Mouse (Mus musculus): ENCODE measurements around the gene Rbm15. TPM values are rescaled to one million over a fixed set of nuclear protein-coding genes. Genes with fewer than 3 reads are reported as not detected.

Gene Rbm15
- total and polyA plus RNA-seq, 2 experiments from 2014 or later, result 5.5 to 22.0 TPM

DNA sequence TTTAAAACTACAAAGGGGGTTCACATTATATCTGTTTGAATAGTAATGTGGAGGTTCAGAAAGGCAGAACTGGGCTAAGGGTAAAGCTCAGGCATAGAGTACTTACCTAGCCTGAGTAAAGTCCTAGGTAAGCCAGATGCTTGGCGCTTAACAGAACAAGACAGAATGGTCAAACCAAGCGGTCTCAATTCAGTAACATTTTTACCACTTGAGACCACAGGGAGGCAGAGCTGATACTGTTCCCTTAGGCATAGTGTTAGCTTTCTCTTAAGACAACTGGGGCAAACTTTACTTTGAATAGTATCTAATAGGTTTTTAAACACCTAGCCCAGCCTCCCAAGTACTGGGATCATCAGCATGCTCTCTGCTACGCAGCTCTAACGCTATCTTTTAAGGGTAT lies 57.5 kb downstream of the Rbm15 start:
- 59% methylated on average over 4 of the region's 4 CpGs for WGBS
- DNase-seq (no peak), ATAC-seq (no peak)
- H3K36me3 ChIP-seq (ENCODE audit: insufficient read depth), result no peaks in the 10 kb centered on the region
- no peaks in the 10 kb centered on the region; the same call in 1 of the 2 replicates for H3K27me3 ChIP-seq (ENCODE audit: insufficient read depth, low read length)
- H3K4me3 ChIP-seq (ENCODE audit: low read depth, low read length), result no peak overlapping the region
- no peak overlapping the region for H3K4me2 ChIP-seq (ENCODE audit: low read depth)
- H3K27ac ChIP-seq (ENCODE audit: low read depth, low read length), result no peak overlapping the region
- peaks cover 4% of the 10 kb centered on the region; the same call in 1 of the 2 replicates for H3K4me1 ChIP-seq (ENCODE audit: insufficient read depth)
- peak; percentile 36; the same call in 1 of the 2 replicates for TF ChIP-seq CTCF (IDR thresholded peaks at IDR 0.05; ENCODE audit: low read depth)
- no peaks in the 10 kb centered on the region for H3K9me3 ChIP-seq (ENCODE audit: low read length)
- H3K9ac ChIP-seq, result no peak overlapping the region

Other genes starting within 250 kb of the Rbm15 start
- 9.6 and 11.3 TPM in 2 replicates for gene Kcna2, start 232.5 kb downstream of the Rbm15 start, total RNA-seq (2014; rRNA removed)
- gene Kcna2, start 232.5 kb downstream of the Rbm15 start, polyA plus RNA-seq (2015; fragmentation: Nextera tagmentation; extraction: Ambion mirVana), result 0.42 and 1.0 TPM in 2 replicates
- gene Kcna10, start 150.6 kb downstream of the Rbm15 start, total RNA-seq (2014; rRNA removed), result not detected in 2 replicates
- gene Kcna10, start 150.6 kb downstream of the Rbm15 start, polyA plus RNA-seq (2015; fragmentation: Nextera tagmentation; extraction: Ambion mirVana), result not detected in 2 replicates
- not detected in 2 replicates for gene Cym, start 111.9 kb downstream of the Rbm15 start, total RNA-seq (2014; rRNA removed)
- gene Cym, start 111.9 kb downstream of the Rbm15 start, polyA plus RNA-seq (2015; fragmentation: Nextera tagmentation; extraction: Ambion mirVana), result not detected in 2 replicates
- not detected in 2 replicates for gene A630076J17Rik, start 103.1 kb downstream of the Rbm15 start, total RNA-seq (2014; rRNA removed)
- gene A630076J17Rik, start 103.1 kb downstream of the Rbm15 start, polyA plus RNA-seq (2015; fragmentation: Nextera tagmentation; extraction: Ambion mirVana), result not detected in 2 replicates
- 0.69 TPM in 1 of 2 replicates, not detected in the other for gene Prok1, start 94.0 kb downstream of the Rbm15 start, total RNA-seq (2014; rRNA removed)
- gene Prok1, start 94.0 kb downstream of the Rbm15 start, polyA plus RNA-seq (2015; fragmentation: Nextera tagmentation; extraction: Ambion mirVana), result 0.15 TPM in 1 of 2 replicates, not detected in the other
- gene Lamtor5, start 54.8 kb downstream of the Rbm15 start, total RNA-seq (2014; rRNA removed), result 76.1 and 77.0 TPM in 2 replicates
- 188 and 228 TPM in 2 replicates for gene Lamtor5, start 54.8 kb downstream of the Rbm15 start, polyA plus RNA-seq (2015; fragmentation: Nextera tagmentation; extraction: Ambion mirVana)
- 1.1 and 2.3 TPM in 2 replicates for gene Slc16a4, start 42.4 kb downstream of the Rbm15 start, total RNA-seq (2014; rRNA removed)
- 2.1 and 2.3 TPM in 2 replicates for gene Slc16a4, start 42.4 kb downstream of the Rbm15 start, polyA plus RNA-seq (2015; fragmentation: Nextera tagmentation; extraction: Ambion mirVana)
- gene Kcnc4, start 125.9 kb upstream of the Rbm15 start, total RNA-seq (2014; rRNA removed), result 10.7 and 15.4 TPM in 2 replicates
- 4.2 and 6.6 TPM in 2 replicates for gene Kcnc4, start 125.9 kb upstream of the Rbm15 start, polyA plus RNA-seq (2015; fragmentation: Nextera tagmentation; extraction: Ambion mirVana)
- gene Slc6a17, start 184.3 kb upstream of the Rbm15 start, total RNA-seq (2014; rRNA removed), result 61.2 and 68.9 TPM in 2 replicates
- gene Slc6a17, start 184.3 kb upstream of the Rbm15 start, polyA plus RNA-seq (2015; fragmentation: Nextera tagmentation; extraction: Ambion mirVana), result 20.3 and 22.7 TPM in 2 replicates
- gene Ubl4b, start 221.4 kb upstream of the Rbm15 start, total RNA-seq (2014; rRNA removed), result 0.23 TPM in 1 of 2 replicates, not detected in the other
- gene Ubl4b, start 221.4 kb upstream of the Rbm15 start, polyA plus RNA-seq (2015; fragmentation: Nextera tagmentation; extraction: Ambion mirVana), result not detected in 2 replicates

Data from forebrain, postnatal 0 days (tissue).